Mouse (Mus musculus) heart, postnatal 0 days (tissue): Measurements from ENCODE around the gene Ublcp1. TPM values are rescaled to one million over a fixed set of nuclear protein-coding genes. Genes with fewer than 3 reads are reported as not detected.

ENCODE experiments used
- ATAC-seq: fragments of 200-750 bp; cut with Nextera tagmentation; 2 replicates; pipeline ENCODE4 v1.8.0; 2017; ENCODE audit warnings: low read depth, moderate number of reproducible peaks, moderate library complexity; ENCODE audit not compliant: insufficient read depth
- DNase-seq: peaks from one replicate; pipeline ENCODE4 v3.0.0-alpha.2; 2016; ENCODE audit warnings: low spot score
- H3K27ac ChIP-seq: fragments of 300-500 bp; sonication (generic); 2 replicates; pipeline ENCODE4 v1.5.1; 2014; ENCODE audit warnings: low read depth, mild to moderate bottlenecking
- H3K27me3 ChIP-seq: fragments of 300-500 bp; sonication (generic); 2 replicates; pipeline ENCODE4 v1.6.1; 2014; ENCODE audit warnings: low read length, mixed read lengths; ENCODE audit not compliant: control insufficient read depth, insufficient read depth
- H3K36me3 ChIP-seq: fragments of 300-500 bp; sonication (generic); replicated peaks from 2 replicates; pipeline ENCODE4 v1.6.1; 2014; ENCODE audit warnings: low read length, mixed read lengths; ENCODE audit not compliant: control insufficient read depth, insufficient read depth
- H3K4me1 ChIP-seq: fragments of 300-500 bp; sonication (generic); 2 replicates; pipeline ENCODE4 v1.6.1; 2014; ENCODE audit warnings: antibody characterized with exemption; ENCODE audit not compliant: control insufficient read depth, insufficient read depth
- H3K4me2 ChIP-seq: fragments of 300-500 bp; sonication (generic); 2 replicates; pipeline ENCODE4 v1.6.1; 2014; ENCODE audit warnings: low read depth, mild to moderate bottlenecking, low read length, moderate library complexity
- H3K4me3 ChIP-seq: fragments of 300-500 bp; sonication (generic); 2 replicates; pipeline ENCODE4 v1.5.1; 2014; ENCODE audit warnings: low read depth, low read length
- H3K9ac ChIP-seq: fragments of 300-500 bp; sonication (generic); replicated peaks from 2 replicates; pipeline ENCODE4 v1.6.1; 2014; ENCODE audit warnings: low read depth, low read length, mixed read lengths
- H3K9me3 ChIP-seq: fragments of 300-500 bp; sonication (generic); replicated peaks from 2 replicates; pipeline ENCODE4 v1.6.1; 2016; ENCODE audit warnings: low read length; ENCODE audit not compliant: control insufficient read depth
- CTCF ChIP-seq: IDR thresholded peaks from 2 replicates; pipeline ENCODE4 v1.5.1; 2016; ENCODE audit warnings: antibody characterized with exemption, control low read depth, low read depth
- EP300 ChIP-seq: IDR thresholded peaks from 2 replicates; pipeline ENCODE4 v1.6.1; 2016; ENCODE audit warnings: antibody characterized with exemption, low read depth
- WGBS: fragments of 180-500 bp; shearing (Covaris S2); extraction: QIAGEN DNeasy Blood & Tissue Kit; methylation state at CpG from one replicate; pipeline ENCODE4 v1.1.7; 2014; 5-methylcytosine and 5-hydroxymethylcytosine counted together
- polyA plus RNA-seq: library from polyadenylated mRNA; unstranded; fragments of >200 nt; fragmentation: Nextera tagmentation; extraction: Ambion mirVana; gene quantifications from 2 replicates; pipeline ENCODE4 v1.2.1, GENCODE M21; 2015
- total RNA-seq: library from RNA; depleted of rRNA; stranded (reverse); fragments of >200 nt; gene quantifications from 2 replicates; pipeline ENCODE4 v1.2.3, GENCODE M21; 2014; ENCODE audit warnings: low replicate concordance

The Ublcp1 gene
- total and polyA plus RNA-seq, 2 experiments from 2014 or later, result 16.2 to 45.0 TPM

DNA sequence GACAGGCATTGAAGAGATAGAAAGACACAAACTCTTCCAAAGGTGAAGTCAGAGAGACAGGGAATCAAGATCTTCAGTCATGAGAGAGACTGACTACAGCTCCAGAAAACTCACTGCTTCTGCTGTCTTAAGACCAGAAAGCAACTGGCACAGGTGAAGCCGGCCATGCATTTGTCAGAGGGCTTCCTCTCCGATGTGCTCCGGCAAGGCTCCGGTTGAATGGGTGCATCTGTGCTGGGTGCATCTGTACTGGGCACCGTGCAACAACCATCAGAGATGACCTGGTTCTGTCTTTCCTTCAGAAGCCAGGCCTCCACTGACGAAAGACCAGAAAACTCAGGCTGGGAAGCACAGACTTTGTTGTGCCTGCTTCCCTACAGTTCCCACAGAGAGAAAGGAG, 9.9 kb upstream of the Ublcp1 start:
- H3K4me2 ChIP-seq, result no peak overlapping the region
- no peaks in the 10 kb centered on the region for H3K4me1 ChIP-seq
- no peak for TF ChIP-seq EP300
- no peak for TF ChIP-seq CTCF
- no peaks in the 10 kb centered on the region for H3K27me3 ChIP-seq
- no peaks in the 10 kb centered on the region for H3K9me3 ChIP-seq
- no peak for ATAC-seq
- WGBS, result 76% methylated on average over 6 of the region's 6 CpGs
- H3K27ac ChIP-seq, result no peak overlapping the region
- DNase-seq, result no peak
- H3K9ac ChIP-seq, result no peak overlapping the region
- H3K4me3 ChIP-seq, result no peak overlapping the region
- H3K36me3 ChIP-seq, result no peaks in the 10 kb centered on the region

DNA sequence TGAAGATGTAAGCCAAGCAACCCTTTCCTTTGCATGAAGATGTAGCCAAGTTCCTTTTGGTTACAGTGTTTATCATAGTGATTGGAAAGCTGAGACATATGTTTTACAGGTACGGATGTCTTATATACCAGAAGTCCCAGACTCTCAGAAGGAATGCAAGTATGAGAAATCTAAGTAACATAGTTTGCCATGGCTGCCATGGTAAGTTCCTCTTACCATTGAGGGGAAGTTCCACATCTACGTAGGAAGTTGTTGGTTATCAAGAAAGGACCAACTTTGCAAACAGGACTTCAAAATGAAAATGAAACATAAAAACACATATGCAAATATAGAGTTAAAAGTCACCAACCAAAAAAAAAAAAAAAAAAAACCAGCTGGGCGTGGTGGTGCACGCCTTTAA, 8.1 kb upstream of the Ublcp1 start:
- no peak overlapping the region for H3K4me3 ChIP-seq
- no peaks in the 10 kb centered on the region; the same call in 1 of the 2 replicates for H3K4me1 ChIP-seq
- TF ChIP-seq CTCF (no peak), EP300 (no peak)
- no peaks in the 10 kb centered on the region for H3K27me3 ChIP-seq
- no peak for DNase-seq
- no peak overlapping the region for H3K9ac ChIP-seq
- no peak overlapping the region for H3K4me2 ChIP-seq
- no peak overlapping the region for H3K27ac ChIP-seq
- ATAC-seq, result no peak
- H3K9me3 ChIP-seq, result no peaks in the 10 kb centered on the region
- H3K36me3 ChIP-seq, result no peaks in the 10 kb centered on the region
- WGBS, result 86% methylated on average over 4 of the region's 4 CpGs

GRCm38 (mm10) chr11:44476445-44476844, 6.1 kb upstream of the Ublcp1 start:
- Histone ChIP-seq H3K27ac (no peak overlapping the region), H3K4me1 (peaks cover 7% of the 10 kb centered on the region), H3K27me3 (no peaks in the 10 kb centered on the region), H3K4me3 (no peak overlapping the region), H3K36me3 (no peaks in the 10 kb centered on the region), H3K4me2 (no peak overlapping the region), H3K9ac (no peak overlapping the region), H3K9me3 (no peaks in the 10 kb centered on the region)
- TF ChIP-seq EP300 (no peak), CTCF (no peak)
- no peak for DNase-seq
- 60% methylated on average over 2 of the region's 2 CpGs for WGBS
- ATAC-seq, result no peak

- Histone ChIP-seq H3K27me3 (no peaks in the 10 kb centered on the region), H3K9me3 (no peaks in the 10 kb centered on the region), H3K4me2 (no peak overlapping the region), H3K9ac (no peak overlapping the region), H3K36me3 (no peaks in the 10 kb centered on the region), H3K4me1 (peaks cover 10% of the 10 kb centered on the region), H3K4me3 (no peak overlapping the region), H3K27ac (no peak overlapping the region)
- DNase-seq, result no peak
- WGBS, result 63% methylated on average over 3 of the region's 3 CpGs
- ATAC-seq, result no peak
- no peak for TF ChIP-seq CTCF
- no peak for TF ChIP-seq EP300
Measured at GRCm38 (mm10) chr11:44475467-44475866, 5.2 kb upstream of the Ublcp1 start.

- ATAC-seq (no peak), DNase-seq (no peak)
- H3K36me3 ChIP-seq, result no peaks in the 10 kb centered on the region
- H3K4me2 ChIP-seq, result peak overlapping the region; percentile 86
- peak overlapping the region; percentile 88 for H3K9ac ChIP-seq
- no peaks in the 10 kb centered on the region for H3K9me3 ChIP-seq
- no peak for TF ChIP-seq EP300
- no peak for TF ChIP-seq CTCF
- H3K27ac ChIP-seq, result peak overlapping the region; percentile 97
- peaks cover 17% of the 10 kb centered on the region for H3K4me1 ChIP-seq
- H3K27me3 ChIP-seq, result no peaks in the 10 kb centered on the region
- peak overlapping the region; percentile 85 for H3K4me3 ChIP-seq
- 14% methylated on average over 4 of the region's 4 CpGs for WGBS
Measured at GRCm38 (mm10) chr11:44471337-44471995, 1.2 kb upstream of the Ublcp1 start.
